ENCODE assay signal across 25 mouse cellular contexts in genomic region chr3:92687110-92687509, GRCm38 (mm10). TPM values are rescaled to one million over a fixed set of nuclear protein-coding genes. Genes with fewer than 3 reads are reported as not detected.
DNase-seq lines count a peak whose midpoint lies in the region; ATAC-seq and TF ChIP-seq lines count a peak whose summit lies in the region.
"Had no signal": no experiment of that assay in that cellular context is flagged by ENCODE, and none has a peak within 500 bp of the region (broad histone marks: within the 10 kb centered on the region; RNA-seq: fewer than 3 reads in every experiment).

TSS of gene Lce1d (minus strand) at chr3:92687210.

- H3K4me1 ChIP-seq in lung, adult 2 months (ENCODE audit: control insufficient read depth, insufficient read depth, low read length), result no peaks in the 10 kb centered on the region
- H3K4me1 ChIP-seq in stomach, postnatal 0 days (replicated peaks; ENCODE audit: control insufficient read depth, insufficient read depth), result no peaks in the 10 kb centered on the region

- 49% methylated on average over 2 of the region's 2 CpGs for WGBS in lung, adult 2 months
- 38% methylated on average over 2 of the region's 2 CpGs for WGBS in stomach, postnatal 0 days

- intact Hi-C loops in gastrocnemius, postnatal 14 days (cut with DNase I; ENCODE audit: low total_unique reads), result no loop called here

- no peak within 1 kb of the TSS for H3K4me2 ChIP-seq in stomach, postnatal 0 days (replicated peaks; ENCODE audit: low read depth)

- H3K36me3 ChIP-seq in stomach, postnatal 0 days (ENCODE audit: control insufficient read depth, insufficient read depth, low read length), result no peaks in the 10 kb centered on the region
- H3K36me3 ChIP-seq: G1E had no signal

- no peak within 1 kb of the TSS for H3K4me3 ChIP-seq in lung, adult 2 months (replicated peaks; ENCODE audit: extremely low read depth, low read depth, low read length)
- H3K4me3 ChIP-seq in stomach, postnatal 0 days (ENCODE audit: low read depth, low read length), result no peak within 1 kb of the TSS

- ATAC-seq in stomach, postnatal 0 days (ENCODE audit: low FRiP score, low TSS enrichment), result no peak
- ATAC-seq: activated CD4-positive, CD25-positive, alpha-beta regulatory T cell, adult 4 months; CD4-positive, CD25-positive, alpha-beta regulatory T cell, adult 4 months; Patski had no signal

- no peaks in the 10 kb centered on the region for H3K27me3 ChIP-seq in stomach, postnatal 0 days (ENCODE audit: control insufficient read depth, insufficient read depth, low read length)
- H3K27me3 ChIP-seq: CH12.LX, Patski had no signal

- TF ChIP-seq EP300 in stomach, postnatal 0 days (optimal IDR thresholded peaks at IDR 0.05), result no peak

- no peak for DNase-seq in lung, adult 2 months
- DNase-seq in lung, postnatal 25 days (ENCODE audit: low spot score), result no peak
- no peak for DNase-seq in stomach, postnatal 0 days (ENCODE audit: low spot score)
- no peak for DNase-seq in gastrocnemius, postnatal 14 days
- DNase-seq: adrenal gland, adult 2 months; adrenal gland, adult 8-10 months; adrenal gland, postnatal 10 days; adrenal gland, postnatal 14 days; adrenal gland, postnatal 25 days; adrenal gland, postnatal 36 days; B cell, adult 2 months; cerebellum, adult 11 months; cerebellum, adult 11-12 months; cerebellum, adult 18-20 months had no signal

- TF ChIP-seq CTCF in lung, adult 2 months (IDR thresholded peaks at IDR 0.05; ENCODE audit: insufficient read depth, low read length), result no peak
- no peak for TF ChIP-seq CTCF in stomach, postnatal 0 days (IDR thresholded peaks at IDR 0.05; ENCODE audit: low read depth)

- no peak within 1 kb of the TSS for H3K9ac ChIP-seq in stomach, postnatal 0 days (ENCODE audit: low read length)

- TF ChIP-seq POLR2A in lung, adult 2 months (IDR thresholded peaks at IDR 0.05; ENCODE audit: borderline replicate concordance, extremely low read depth, low read depth, low read length), result no peak

- no peaks in the 10 kb centered on the region for H3K9me3 ChIP-seq in stomach, postnatal 0 days (ENCODE audit: control insufficient read depth, low read length)
- H3K9me3 ChIP-seq: G1E had no signal

- no peak within 1 kb of the TSS for H3K27ac ChIP-seq in stomach, postnatal 0 days (replicated peaks)

RNA-seq across cellular contexts. Expression of gene Lce1d, which starts in this region (rescaled TPM):
- 77.1 TPM in 1 of 2 replicates, not detected in the other for polyA plus RNA-seq in lung, adult 2 months (2012; rRNA removed)
- polyA plus RNA-seq in stomach, postnatal 0 days (2015; fragmentation: Nextera tagmentation; extraction: Ambion mirVana), result 199 and 223 TPM in 2 replicates
- total RNA-seq in gastrocnemius, postnatal 14 days (2021), result not detected
- total RNA-seq: adrenal gland, adult 18-20 months; adrenal gland, adult 2 months; adrenal gland, adult 8-10 months; adrenal gland, postnatal 10 days; adrenal gland, postnatal 14 days; adrenal gland, postnatal 25 days; adrenal gland, postnatal 36 days; adrenal gland, postnatal 4 days; CH12.LX; ES-E14; G1E; MEL had no signal
- polyA plus RNA-seq: activated CD4-positive, CD25-positive, alpha-beta regulatory T cell, adult 4 months; adrenal gland, adult 2 months; brain, embryonic 14.5 days; C2C12; CD4-positive, CD25-positive, alpha-beta regulatory T cell, adult 4 months; G1E; Patski had no signal
